Mouse (Mus musculus): ENCODE results near the gene Ptpn23.

GRCm38 (mm10) chr9:110400650-110401049 is 7.4 kb downstream of the Ptpn23 start:
- TF ChIP-seq CTCF (IDR thresholded peaks at IDR 0.05; ENCODE audit: low read depth) (no peak), EP300 (IDR thresholded peaks at IDR 0.05; ENCODE audit: low read depth) (no peak)

Data from heart, postnatal 0 days (tissue).